Comparison of ENCODE assay signal across 8 mouse cellular contexts in genomic region chr8:91804403-91805253, GRCm38 (mm10). TPM values are rescaled to one million over a fixed set of nuclear protein-coding genes. Genes with fewer than 3 reads are reported as not detected.
DNase-seq lines count a peak whose midpoint lies in the region; ATAC-seq and TF ChIP-seq lines count a peak whose summit lies in the region.
"Had no signal": no experiment of that assay in that cellular context is flagged by ENCODE, and none has a peak within 500 bp of the region (broad histone marks: within the 10 kb centered on the region; RNA-seq: fewer than 3 reads in every experiment).

No protein-coding gene starts in this region.

- no peak overlapping the region for H3K27ac ChIP-seq in hindbrain, postnatal 0 days
- peak overlapping the region; percentile 84 for H3K27ac ChIP-seq in midbrain, embryonic 12.5 days (replicated peaks)

- 12% methylated on average over 36 of the region's 36 CpGs for WGBS in hindbrain, postnatal 0 days
- WGBS in midbrain, embryonic 12.5 days, result 1% methylated on average over 36 of the region's 36 CpGs

- peaks cover 6% of the 10 kb centered on the region; the same call in 1 of the 2 replicates for H3K4me1 ChIP-seq in hindbrain, postnatal 0 days (ENCODE audit: insufficient read depth, low read length)
- peaks cover 69% of the 10 kb centered on the region for H3K4me1 ChIP-seq in midbrain, embryonic 12.5 days

- peak overlapping the region; percentile 48 for H3K4me2 ChIP-seq in hindbrain, postnatal 0 days (ENCODE audit: low read depth, low read length)
- peak overlapping the region; percentile 64 for H3K4me2 ChIP-seq in midbrain, embryonic 12.5 days (replicated peaks)

- no peak for ATAC-seq in hindbrain, postnatal 0 days
- ATAC-seq in midbrain, embryonic 12.5 days (ENCODE audit: low FRiP score, low read depth), result no peak

- DNase-seq in Muller cell, postnatal 12 days (ENCODE audit: inconsistent ontology term), result peak; percentile 32
- peak; percentile 71 for DNase-seq in embryo, embryonic 10.5 days (ENCODE audit: low spot score)
- peak; percentile 15 for DNase-seq in hindbrain, postnatal 0 days (ENCODE audit: low spot score)
- DNase-seq in left cerebral cortex, postnatal 36 days (ENCODE audit: low spot score in 2 of 2), result no peak
- no peak for DNase-seq in adrenal gland, postnatal 36 days
- DNase-seq in left cerebral cortex, postnatal 25 days (ENCODE audit: low spot score in 2 of 2), result no peak

- H3K27me3 ChIP-seq in hindbrain, postnatal 0 days (ENCODE audit: insufficient read depth, low read length), result peaks cover 48% of the 10 kb centered on the region
- peaks cover 48% of the 10 kb centered on the region for H3K27me3 ChIP-seq in midbrain, embryonic 12.5 days

- intact Hi-C loops in left cerebral cortex, postnatal 36 days (cut with DNase I), result loop anchor here (10.0 kb wide), 1 partner anchor 870 kb away; the partner anchor contains the start of gene Irx6
- intact Hi-C loops in left cerebral cortex, postnatal 25 days (cut with DNase I), result loop anchor here (5.0 kb wide), 3 partner anchors 163 to 427 kb away; no protein-coding TSS in a partner anchor

- H3K36me3 ChIP-seq in hindbrain, postnatal 0 days (ENCODE audit: insufficient read depth, low read length), result no peaks in the 10 kb centered on the region
- H3K36me3 ChIP-seq in midbrain, embryonic 12.5 days, result peaks cover 4% of the 10 kb centered on the region

- TF ChIP-seq CTCF in hindbrain, postnatal 0 days (IDR thresholded peaks at IDR 0.05; ENCODE audit: low read depth), result no peak

- peak overlapping the region; percentile 21; the same call in 1 of the 2 replicates for H3K4me3 ChIP-seq in hindbrain, postnatal 0 days (ENCODE audit: low read length)
- peak overlapping the region; percentile 88 for H3K4me3 ChIP-seq in midbrain, embryonic 12.5 days

- H3K9ac ChIP-seq in hindbrain, postnatal 0 days (replicated peaks; ENCODE audit: low read length), result no peak overlapping the region
- H3K9ac ChIP-seq in midbrain, embryonic 12.5 days (replicated peaks), result peak overlapping the region; percentile 98

- H3K9me3 ChIP-seq in hindbrain, postnatal 0 days (ENCODE audit: low read length), result no peaks in the 10 kb centered on the region
- no peaks in the 10 kb centered on the region for H3K9me3 ChIP-seq in midbrain, embryonic 12.5 days

RNA-seq across cellular contexts. Expression of gene Irx3, which starts 2.8 kb away (rescaled TPM):
- 17.1 and 22.9 TPM in 2 replicates for total RNA-seq in hindbrain, postnatal 0 days (2014; rRNA removed)
- polyA plus RNA-seq in hindbrain, postnatal 0 days (2015; fragmentation: Nextera tagmentation; extraction: Ambion mirVana), result 11.3 and 11.7 TPM in 2 replicates
- 73.4 and 73.9 TPM in 2 replicates for polyA plus RNA-seq in midbrain, embryonic 12.5 days (2016; fragmentation: Nextera tagmentation; extraction: Ambion mirVana)
- total RNA-seq in left cerebral cortex, postnatal 36 days (2021), result under 1 TPM; 0.20 to 0.27 TPM
- total RNA-seq in adrenal gland, postnatal 36 days (2021), result 1 to 10 TPM; 9.0 to 9.5 TPM
- total RNA-seq in left cerebral cortex, postnatal 25 days (2021), result under 1 TPM; 0.16 to 0.21 TPM
- total RNA-seq: hematopoietic stem cell, adult 5-6 weeks had no signal

Comparison
In these comparisons a context has a peak if more than half of its experiments do, and no peak if none do; other contexts are left out.
1. DNase-seq: peak in Muller cell, postnatal 12 days (single experiment), embryo, embryonic 10.5 days (single experiment) and hindbrain, postnatal 0 days (single experiment); none in left cerebral cortex, postnatal 36 days (0 of 2), adrenal gland, postnatal 36 days (0 of 2) and left cerebral cortex, postnatal 25 days (0 of 2).
2. RNA of gene Irx3, which starts 2.8 kb away (total RNA-seq): 17.1 to 22.9 TPM in hindbrain, postnatal 0 days and 9.0 to 9.5 TPM in adrenal gland, postnatal 36 days; 0.20 to 0.27 TPM in left cerebral cortex, postnatal 36 days and 0.16 to 0.21 TPM in left cerebral cortex, postnatal 25 days; every median in the first group is over 4 times any median in the second.